Comparison of ENCODE assay signal across 9 mouse cellular contexts in the genomic region with DNA sequence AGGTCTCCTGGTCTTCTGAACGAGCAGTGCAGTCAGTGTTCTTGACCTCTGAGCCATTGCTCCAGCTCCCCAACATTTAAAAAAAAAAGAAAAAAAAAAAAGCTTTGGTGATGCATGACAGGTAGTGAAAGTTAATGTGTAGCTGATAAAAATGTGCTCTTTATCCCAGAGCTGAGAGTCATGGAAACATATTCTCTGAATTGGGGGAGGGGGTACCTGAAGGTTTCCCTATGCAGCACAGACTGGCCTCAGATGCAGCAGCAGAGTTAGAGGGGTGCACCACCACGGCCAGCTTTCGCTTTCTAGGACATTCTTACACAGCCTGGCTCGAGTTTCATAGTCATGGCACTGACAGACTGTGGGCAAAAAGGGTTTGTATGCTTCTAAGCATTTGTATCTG.
DNase-seq lines count a peak whose midpoint lies in the region; ATAC-seq and TF ChIP-seq lines count a peak whose summit lies in the region.
"Had no signal": no experiment of that assay in that cellular context is flagged by ENCODE, and none has a peak within 500 bp of the region (broad histone marks: within the 10 kb centered on the region; RNA-seq: fewer than 3 reads in every experiment).

No protein-coding gene starts in this region.

- H3K4me1 ChIP-seq in heart, embryonic 11.5 days (ENCODE audit: control insufficient read depth, insufficient read depth, low read length), result peaks cover 51% of the 10 kb centered on the region
- H3K4me1 ChIP-seq in spleen, adult 2 months (ENCODE audit: control insufficient read depth, insufficient read depth, insufficient read length), result peaks cover 29% of the 10 kb centered on the region
- peaks cover 58% of the 10 kb centered on the region for H3K4me1 ChIP-seq in limb, embryonic 15.5 days

- no peak overlapping the region for H3K4me3 ChIP-seq in heart, embryonic 11.5 days (ENCODE audit: low read depth, low read length)
- H3K4me3 ChIP-seq in spleen, adult 2 months (ENCODE audit: extremely low read depth, insufficient read depth, insufficient read length), result no peak overlapping the region
- H3K4me3 ChIP-seq in limb, embryonic 15.5 days, result no peak overlapping the region
- H3K4me3 ChIP-seq: myocyte had no signal

- TF ChIP-seq CTCF in spleen, adult 2 months (IDR thresholded peaks at IDR 0.05; ENCODE audit: extremely low read depth, insufficient read depth, insufficient read length, insufficient replicate concordance), result no peak

- TF ChIP-seq POLR2A in spleen, adult 2 months (IDR thresholded peaks at IDR 0.05; ENCODE audit: low read depth, low read length), result no peak

- no peaks in the 10 kb centered on the region for H3K27me3 ChIP-seq in heart, embryonic 11.5 days (ENCODE audit: control insufficient read depth, insufficient read depth, low read length)
- no peaks in the 10 kb centered on the region for H3K27me3 ChIP-seq in spleen, adult 2 months (ENCODE audit: control insufficient read depth, insufficient read depth, low read length)
- H3K27me3 ChIP-seq in limb, embryonic 15.5 days, result no peaks in the 10 kb centered on the region

- H3K9me3 ChIP-seq in heart, embryonic 11.5 days (replicated peaks; ENCODE audit: control insufficient read depth, low read length), result no peaks in the 10 kb centered on the region
- H3K9me3 ChIP-seq in limb, embryonic 15.5 days, result no peaks in the 10 kb centered on the region

- H3K4me2 ChIP-seq in heart, embryonic 11.5 days, result no peak overlapping the region
- H3K4me2 ChIP-seq in limb, embryonic 15.5 days, result no peak overlapping the region

- no peak overlapping the region for H3K9ac ChIP-seq in heart, embryonic 11.5 days (ENCODE audit: low read depth, low read length)
- H3K9ac ChIP-seq in limb, embryonic 15.5 days, result no peak overlapping the region

- H3K36me3 ChIP-seq in heart, embryonic 11.5 days (ENCODE audit: control insufficient read depth, insufficient read depth, low read length), result no peaks in the 10 kb centered on the region
- no peaks in the 10 kb centered on the region for H3K36me3 ChIP-seq in spleen, adult 2 months (ENCODE audit: control insufficient read depth, insufficient read depth, low read length)
- H3K36me3 ChIP-seq in limb, embryonic 15.5 days, result peaks cover 12% of the 10 kb centered on the region; the same call in 1 of the 2 replicates

- 75% methylated on average over 4 of the region's 4 CpGs for WGBS in heart, embryonic 11.5 days (ENCODE audit: insufficient replicate concordance)
- 34% methylated on average over 4 of the region's 4 CpGs for WGBS in spleen, adult 2 months
- WGBS in limb, embryonic 15.5 days, result 57% methylated on average over 4 of the region's 4 CpGs

- no peak for DNase-seq in heart, adult 18-20 months
- no peak for DNase-seq in spleen, adult 2 months (ENCODE audit: low read depth in 1 of 2, low spot score in 2 of 2)
- no peak for DNase-seq in spleen, postnatal 4 days (ENCODE audit: low spot score in 2 of 2)
- DNase-seq in right cerebral cortex, postnatal 4 days, result no peak
- DNase-seq in c-Kit-positive CD71-positive TER-119-positive erythroid progenitor cells, embryonic 14.5 days (ENCODE audit: low spot score), result no peak

- ATAC-seq in heart, embryonic 11.5 days (replicated peaks; ENCODE audit: insufficient number of reproducible peaks, low FRiP score, low TSS enrichment), result no peak
- ATAC-seq in limb, embryonic 15.5 days (ENCODE audit: insufficient number of reproducible peaks, low FRiP score, low TSS enrichment, low read depth), result no peak
- ATAC-seq in inflammation-experienced regulatory T-cells, adult 6 months, result no peak

- H3K27ac ChIP-seq in heart, embryonic 11.5 days (ENCODE audit: low read depth, low read length), result peak overlapping the region; percentile 65
- H3K27ac ChIP-seq in spleen, adult 2 months (ENCODE audit: insufficient read depth, low read length), result peak overlapping the region; percentile 79
- peak overlapping the region; percentile 77; the same call in 1 of the 2 replicates for H3K27ac ChIP-seq in limb, embryonic 15.5 days
